Mouse (Mus musculus) sigmoid colon, adult 10 weeks (tissue): ENCODE data around the gene Gm10324. TPM values are rescaled to one million over a fixed set of nuclear protein-coding genes. Genes with fewer than 3 reads are reported as not detected.

Experiments used
- polyA plus RNA-seq: library from polyadenylated mRNA; stranded (reverse); fragments of 350-450 nt; fragmentation: Illumina TruSeq; extraction: RNeasy Lipid Tissue Mini Kit (QIAGEN cat#74804); gene quantifications from one replicate; pipeline ENCODE4 v1.2.3, GENCODE M21; 2014; ENCODE audit warnings: low read depth, low replicate concordance

Gene Gm10324
- polyA plus RNA-seq = not detected

DNA sequence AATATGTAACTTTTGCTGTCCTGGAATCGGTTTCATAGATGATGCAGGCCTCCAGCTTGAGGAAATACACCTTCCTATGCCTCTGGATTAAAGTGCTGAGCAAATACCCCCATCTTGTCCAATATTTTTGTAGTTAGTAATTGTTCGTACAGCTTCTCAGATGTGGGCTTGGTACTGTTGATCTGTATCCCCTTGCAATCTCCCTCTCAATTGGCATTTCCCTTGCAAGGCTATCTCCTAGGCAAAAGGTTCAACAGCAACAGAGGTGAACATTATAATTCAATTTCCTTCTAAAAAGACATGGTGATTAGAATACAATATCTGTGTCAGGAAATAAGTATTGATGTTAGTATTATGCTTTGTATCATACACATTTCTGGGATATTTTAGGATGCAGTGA lies at the start of gene Gm10324:
TSS of gene Gm10324 (plus strand) at position 301 of the 400 bp plus-strand sequence.

Other genes with a start within 250 kb of the Gm10324 start
- not detected for gene Gm10772, start 108.0 kb downstream of the Gm10324 start, polyA plus RNA-seq